Mouse (Mus musculus) intestine, embryonic 16.5 days (tissue): ENCODE results near the gene Atg16l1. TPM values are rescaled to one million over a fixed set of nuclear protein-coding genes. Genes with fewer than 3 reads are reported as not detected.

Source experiments
- ATAC-seq: fragments of 200-750 bp; cut with Nextera tagmentation; 2 replicates; pipeline ENCODE4 v1.8.0; 2017; ENCODE audit warnings: moderate TSS enrichment, moderate library complexity
- H3K27ac ChIP-seq: fragments of 300-500 bp; sonication (generic); 2 replicates; pipeline ENCODE4 v1.5.1; 2014; ENCODE audit warnings: mild to moderate bottlenecking, low read length
- H3K27me3 ChIP-seq: fragments of 300-500 bp; sonication (generic); replicated peaks from 2 replicates; pipeline ENCODE4 v1.6.1; 2014; ENCODE audit warnings: low read length, control low read depth, mixed read lengths; ENCODE audit not compliant: control insufficient read depth, insufficient read depth
- H3K36me3 ChIP-seq: fragments of 300-500 bp; sonication (generic); 2 replicates; pipeline ENCODE4 v1.6.1; 2014; ENCODE audit warnings: low read length, control low read depth; ENCODE audit not compliant: control insufficient read depth, insufficient read depth
- H3K4me1 ChIP-seq: fragments of 300-500 bp; sonication (generic); 2 replicates; pipeline ENCODE4 v1.6.1; 2014; ENCODE audit warnings: low read length, control low read depth, mixed read lengths; ENCODE audit not compliant: control insufficient read depth, insufficient read depth
- H3K4me2 ChIP-seq: fragments of 300-500 bp; sonication (generic); 2 replicates; pipeline ENCODE4 v1.6.1; 2014; ENCODE audit warnings: low read depth, low read length, control low read depth
- H3K4me3 ChIP-seq: fragments of 300-500 bp; sonication (generic); 2 replicates; pipeline ENCODE4 v1.5.1; 2014; ENCODE audit warnings: mild to moderate bottlenecking, low read length
- H3K9ac ChIP-seq: fragments of 300-500 bp; sonication (generic); 2 replicates; pipeline ENCODE4 v1.6.1; 2014; ENCODE audit warnings: low read depth, low read length
- H3K9me3 ChIP-seq: fragments of 300-500 bp; sonication (generic); 2 replicates; pipeline ENCODE4 v1.6.1; 2016; ENCODE audit warnings: low read length, control low read depth; ENCODE audit not compliant: control insufficient read depth
- WGBS: fragments of 180-500 bp; shearing (Covaris S2); extraction: QIAGEN DNeasy Blood & Tissue Kit; methylation state at CpG from one replicate; pipeline ENCODE4 v1.1.7; 2014; 5-methylcytosine and 5-hydroxymethylcytosine counted together
- polyA plus RNA-seq: library from polyadenylated mRNA; unstranded; fragments of >200 nt; fragmentation: Nextera tagmentation; extraction: Ambion mirVana; gene quantifications from 2 replicates; pipeline ENCODE4 v1.2.1, GENCODE M21; 2015

Gene Atg16l1
- polyA plus RNA-seq, 1 experiment from 2014 or later = 24.6 TPM

DNA sequence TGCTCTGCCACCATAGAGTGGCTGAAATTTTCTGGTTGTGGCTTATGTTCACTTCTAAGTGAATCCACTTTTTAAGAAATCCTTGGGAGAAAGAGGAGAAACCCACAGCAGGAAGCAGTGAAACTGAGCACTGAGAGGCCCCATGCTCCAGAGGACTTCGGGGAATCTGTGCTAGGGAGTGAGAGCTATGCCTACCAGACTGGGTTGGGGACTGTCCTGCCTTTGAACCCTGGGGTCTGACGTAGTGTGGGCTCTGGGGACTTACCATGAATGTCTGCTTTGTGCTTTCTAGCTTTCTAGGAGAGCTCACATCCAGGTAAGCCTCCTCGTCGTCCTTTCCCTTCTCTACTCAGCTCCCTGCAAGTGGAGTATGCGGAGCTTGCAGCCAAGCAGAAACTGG is 81.3 kb downstream of the Atg16l1 start:
- Histone ChIP-seq H3K4me2 (no peak overlapping the region), H3K9ac (no peak overlapping the region), H3K4me1 (no peaks in the 10 kb centered on the region), H3K27ac (no peak overlapping the region), H3K4me3 (no peak overlapping the region), H3K27me3 (no peaks in the 10 kb centered on the region), H3K9me3 (no peaks in the 10 kb centered on the region), H3K36me3 (no peaks in the 10 kb centered on the region)
- 58% methylated on average over 5 of the region's 5 CpGs for WGBS
- no peak for ATAC-seq

DNA sequence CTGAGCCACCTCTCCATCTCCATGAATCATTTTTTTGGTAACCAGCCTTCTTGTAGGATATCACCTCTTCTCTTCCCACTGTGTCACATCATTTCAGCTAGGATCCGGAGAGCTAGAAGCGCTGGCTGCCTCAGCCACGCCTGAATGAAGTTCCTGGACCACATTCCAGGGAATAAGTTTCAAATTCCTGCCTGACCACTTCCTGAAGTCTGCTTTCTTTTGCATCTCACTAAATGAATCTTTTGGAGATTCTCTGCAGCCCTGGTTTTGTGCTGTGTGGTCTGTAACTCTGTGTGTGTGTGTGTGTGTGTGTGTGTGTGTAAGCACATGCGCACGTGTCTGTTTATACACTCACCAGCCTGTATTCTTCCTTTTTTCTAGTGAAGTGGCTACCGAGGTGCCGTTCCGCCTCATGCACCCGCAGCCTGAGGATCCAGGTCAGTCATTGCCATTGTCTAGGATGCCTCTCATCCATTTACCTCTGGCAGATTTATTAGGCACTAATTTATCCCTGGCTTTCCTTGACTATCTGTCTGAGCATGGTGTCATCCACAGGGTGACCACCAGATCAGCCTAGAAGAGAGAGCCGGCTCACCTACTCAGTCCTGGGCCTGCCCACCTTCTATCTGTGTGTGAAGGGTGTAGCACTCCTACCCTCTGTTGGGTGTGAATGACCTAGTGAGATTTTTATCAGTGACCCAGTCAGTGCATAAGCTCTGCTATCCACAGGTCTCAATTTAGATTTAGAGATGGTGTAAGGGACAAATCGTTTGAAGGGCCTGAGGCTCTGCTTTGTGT is 84.9 kb downstream of the Atg16l1 start:
- Histone ChIP-seq H3K9me3 (no peaks in the 10 kb centered on the region), H3K4me1 (no peaks in the 10 kb centered on the region), H3K9ac (no peak overlapping the region), H3K27me3 (no peaks in the 10 kb centered on the region), H3K4me2 (no peak overlapping the region), H3K27ac (no peak overlapping the region), H3K4me3 (no peak overlapping the region), H3K36me3 (no peaks in the 10 kb centered on the region)
- ATAC-seq = no peak
- 45% methylated on average over 11 of the region's 11 CpGs for WGBS

Other genes starting within 250 kb of the Atg16l1 start
- 4.4 and 4.5 TPM in 2 replicates for gene Neu2, start 246.0 kb upstream of the Atg16l1 start, polyA plus RNA-seq
- gene Ngef, start 182.0 kb upstream of the Atg16l1 start, polyA plus RNA-seq = 20.0 and 23.8 TPM in 2 replicates
- gene Inpp5d, start 135.6 kb upstream of the Atg16l1 start, polyA plus RNA-seq = 3.4 and 5.3 TPM in 2 replicates
- gene Sag, start 47.8 kb downstream of the Atg16l1 start, polyA plus RNA-seq = 0.72 and 0.91 TPM in 2 replicates
- 24.0 and 26.9 TPM in 2 replicates for gene Dgkd, start 97.4 kb downstream of the Atg16l1 start, polyA plus RNA-seq